Mouse (Mus musculus): ENCODE measurements around the gene Ak4. TPM values are rescaled to one million over a fixed set of nuclear protein-coding genes. Genes with fewer than 3 reads are reported as not detected.

Ak4 gene
- 9.7 and 10.1 TPM in 2 replicates for polyA plus RNA-seq (2012; rRNA removed)

DNA sequence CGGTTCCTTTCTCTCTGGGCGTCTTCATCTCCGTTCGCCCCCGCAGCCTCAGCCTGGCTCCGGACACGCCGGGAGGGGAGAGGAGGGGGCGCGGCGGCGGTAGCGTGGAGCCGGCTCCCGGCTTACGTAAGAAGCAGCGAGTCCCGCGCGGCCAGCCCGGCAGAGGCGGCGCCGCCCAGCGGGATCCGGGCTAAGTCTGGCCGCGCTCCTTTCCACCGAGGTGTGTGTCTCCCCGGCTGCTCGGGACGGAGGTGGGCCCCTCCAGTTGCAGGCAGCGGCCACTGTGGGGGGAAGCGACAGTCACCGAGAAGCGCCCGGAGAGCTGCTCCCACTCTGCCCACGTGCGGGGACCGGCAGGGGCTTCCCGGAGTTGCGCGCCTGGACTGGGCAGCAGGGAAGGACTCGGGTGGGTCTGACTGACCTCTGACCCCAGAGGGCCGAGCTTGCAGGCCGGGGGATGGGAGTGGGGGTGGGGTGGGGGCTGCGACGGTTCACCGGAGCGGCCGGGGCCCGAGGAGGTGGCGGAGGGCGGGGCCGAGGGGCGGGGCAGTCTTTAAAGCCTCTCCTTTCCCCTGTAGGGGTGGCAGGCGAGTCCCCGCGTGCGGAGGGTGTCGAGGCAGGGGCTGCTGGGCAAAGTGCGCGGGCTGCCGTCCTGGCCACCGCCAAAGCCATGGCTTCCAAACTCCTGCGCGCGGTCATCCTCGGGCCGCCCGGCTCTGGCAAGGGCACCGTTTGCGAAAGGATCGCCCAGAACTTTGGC, at the start of gene Ak4:
Gene Ak4 (plus strand): TSS at position 127 of the 760 bp plus-strand sequence.

DNA sequence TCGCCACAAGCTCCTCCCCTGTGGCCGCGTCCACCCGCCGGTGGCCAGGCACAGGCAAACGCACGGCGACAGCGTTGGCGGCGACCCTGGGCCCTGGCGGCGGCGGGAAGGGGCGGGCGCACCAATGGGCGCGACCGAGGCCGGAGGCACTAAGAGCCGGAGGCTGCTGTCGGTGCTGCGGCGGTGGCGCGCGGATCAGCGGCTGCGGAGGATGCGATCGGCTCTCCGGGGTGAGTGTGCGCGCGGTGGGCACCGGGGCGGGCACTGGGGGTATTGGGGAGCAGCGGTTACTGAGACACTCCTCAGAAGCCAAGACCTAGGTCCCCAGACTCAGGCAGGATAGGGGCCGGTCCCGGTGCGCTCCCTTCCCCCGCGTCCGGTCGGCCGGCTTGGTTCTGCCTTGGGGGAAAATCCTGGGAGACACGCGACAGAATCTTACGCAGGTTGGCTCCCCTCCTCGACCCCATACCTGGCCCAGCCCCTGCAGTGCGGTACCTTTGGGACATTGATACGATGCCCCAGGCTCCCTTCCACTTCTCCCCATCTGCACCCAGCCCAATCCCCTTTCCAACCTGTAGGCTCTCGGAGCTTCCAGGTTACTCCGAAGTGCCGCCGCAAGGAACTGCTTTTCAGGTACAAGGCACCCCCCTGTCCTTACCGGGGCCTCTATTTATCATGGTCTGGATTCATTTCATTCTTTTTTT, 77.6 kb downstream of the Ak4 start, which contains the start of gene Dnajc6:
Gene Dnajc6 (plus strand): TSS at position 115 of the 704 bp plus-strand sequence.

Other genes with a start within 250 kb of the Ak4 start
- gene Jak1, start 154.0 kb upstream of the Ak4 start, polyA plus RNA-seq (2012; rRNA removed) = 41.2 and 50.7 TPM in 2 replicates
- 36.4 and 39.0 TPM in 2 replicates for gene Dnajc6, start 77.4 kb downstream of the Ak4 start, polyA plus RNA-seq (2012; rRNA removed)
- 88.2 and 90.4 TPM in 2 replicates for gene Leprot, start 228.4 kb downstream of the Ak4 start, polyA plus RNA-seq (2012; rRNA removed)